Mouse (Mus musculus) heart, postnatal 36 days (tissue): ENCODE data around the gene Prkar2b. TPM values are rescaled to one million over a fixed set of nuclear protein-coding genes. Genes with fewer than 3 reads are reported as not detected.
A peak's percentile ranks its signal among the peaks of the same experiment; 100 is the strongest.

Experiments used
- DNase-seq, 2 experiments: peaks; one replicate each; pipeline ENCODE4 v3.0.0; 2021 to 2022
- intact Hi-C: fragments of 180-260 bp; cut with DNase I; formaldehyde crosslinking; loops from one replicate; pipeline ENCODE4 v1.15.1; 2025
- total RNA-seq, 2 experiments: library from RNA; stranded (reverse); gene quantifications; 2 replicates each; pipeline ENCODE4 v1.2.3; 2021

The Prkar2b gene
- total RNA-seq, 2 experiments from 2014 or later, result 2.5 to 9.3 TPM

GRCm38 (mm10) chr12:32060247-32061089, 628 bp downstream of the Prkar2b start:
- DNase-seq, result peak in 1 of 2 experiments; percentile 5
- intact Hi-C loops, result loop anchor here (5.0 kb wide), 2 partner anchors 82 to 93 kb away; no protein-coding TSS in a partner anchor

GRCm38 (mm10) chr12:32059707-32060106, 1.4 kb downstream of the Prkar2b start:
- no peak for DNase-seq
- intact Hi-C loops, result loop anchor here (5.0 kb wide), 2 partner anchors 83 to 92 kb away; no protein-coding TSS in a partner anchor

GRCm38 (mm10) chr12:32059135-32059534, 2.0 kb downstream of the Prkar2b start:
- DNase-seq, result no peak
- intact Hi-C loops, result no loop called here

- no peak for DNase-seq
- intact Hi-C loops, result no loop called here
Measured at GRCm38 (mm10) chr12:32057461-32058199, 3.5 kb downstream of the Prkar2b start.

- DNase-seq, result no peak
- intact Hi-C loops, result no loop called here
Measured at GRCm38 (mm10) chr12:32055797-32056196, 5.3 kb downstream of the Prkar2b start.

GRCm38 (mm10) chr12:32054476-32055166, 6.5 kb downstream of the Prkar2b start:
- DNase-seq, result no peak
- intact Hi-C loops, result no loop called here

GRCm38 (mm10) chr12:32053637-32054366, 7.3 kb downstream of the Prkar2b start:
- no peak for DNase-seq
- intact Hi-C loops, result no loop called here

GRCm38 (mm10) chr12:32052882-32053281, 8.2 kb downstream of the Prkar2b start:
- intact Hi-C loops, result no loop called here
- DNase-seq, result no peak

- intact Hi-C loops, result no loop called here
- DNase-seq, result no peak
Measured at GRCm38 (mm10) chr12:32050165-32050564, 10.9 kb downstream of the Prkar2b start.

GRCm38 (mm10) chr12:32045566-32046330, 15.3 kb downstream of the Prkar2b start:
- intact Hi-C loops, result no loop called here

GRCm38 (mm10) chr12:32044487-32045134, 16.5 kb downstream of the Prkar2b start:
- intact Hi-C loops, result no loop called here
- DNase-seq, result no peak

More at GRCm38 (mm10) chr12:32045566-32046330, 15.3 kb downstream of the Prkar2b start:
- DNase-seq, result no peak

- intact Hi-C loops, result no loop called here
- no peak for DNase-seq
Measured at GRCm38 (mm10) chr12:32033536-32033935, 27.6 kb downstream of the Prkar2b start.

GRCm38 (mm10) chr12:32032917-32033316, 28.2 kb downstream of the Prkar2b start:
- intact Hi-C loops, result no loop called here
- DNase-seq, result no peak

- DNase-seq, result no peak
- intact Hi-C loops, result no loop called here
Measured at GRCm38 (mm10) chr12:32018376-32018750, 42.7 kb downstream of the Prkar2b start.

GRCm38 (mm10) chr12:32017636-32018375, 43.3 kb downstream of the Prkar2b start:
- intact Hi-C loops, result no loop called here
- DNase-seq, result peak; percentile 11 to 25

- DNase-seq, result no peak
- intact Hi-C loops, result no loop called here
Measured at GRCm38 (mm10) chr12:32016472-32016871, 44.6 kb downstream of the Prkar2b start.

- DNase-seq, result no peak
- intact Hi-C loops, result no loop called here
Measured at GRCm38 (mm10) chr12:32015268-32015769, 45.8 kb downstream of the Prkar2b start.

- no peak for DNase-seq
- intact Hi-C loops, result no loop called here
Measured at GRCm38 (mm10) chr12:32014811-32015210, 46.3 kb downstream of the Prkar2b start.
